Mouse (Mus musculus) forebrain, embryonic 13.5 days (tissue): ENCODE results near the gene Entpd7. TPM values are rescaled to one million over a fixed set of nuclear protein-coding genes. Genes with fewer than 3 reads are reported as not detected.
A peak's percentile ranks its signal among the peaks of the same experiment; 100 is the strongest.

Experiments
- ATAC-seq: fragments of 200-750 bp; cut with Nextera tagmentation; 2 replicates; pipeline ENCODE4 v1.8.0; 2017
- H3K27ac ChIP-seq: fragments of 300-500 bp; sonication (generic); 2 replicates; pipeline ENCODE4 v1.5.1; 2015; ENCODE audit warnings: inconsistent platforms, mild to moderate bottlenecking, moderate library complexity
- H3K27me3 ChIP-seq: fragments of 300-500 bp; sonication (generic); 2 replicates; pipeline ENCODE4 v1.6.1; 2015; ENCODE audit warnings: mild to moderate bottlenecking, inconsistent platforms
- H3K36me3 ChIP-seq: fragments of 300-500 bp; sonication (generic); 2 replicates; pipeline ENCODE4 v1.6.1; 2015; ENCODE audit warnings: mild to moderate bottlenecking, inconsistent platforms; ENCODE audit not compliant: poor library complexity, severe bottlenecking
- H3K4me1 ChIP-seq: fragments of 300-500 bp; sonication (generic); 2 replicates; pipeline ENCODE4 v1.6.1; 2015; ENCODE audit warnings: inconsistent platforms
- H3K4me2 ChIP-seq: fragments of 300-500 bp; sonication (generic); 2 replicates; pipeline ENCODE4 v1.6.1; 2015; ENCODE audit warnings: inconsistent platforms, mild to moderate bottlenecking, moderate library complexity
- H3K4me3 ChIP-seq: fragments of 300-500 bp; sonication (generic); 2 replicates; pipeline ENCODE4 v1.5.1; 2015; ENCODE audit warnings: mild to moderate bottlenecking, inconsistent platforms
- H3K9ac ChIP-seq: fragments of 300-500 bp; sonication (generic); 2 replicates; pipeline ENCODE4 v1.6.1; 2015; ENCODE audit warnings: mild to moderate bottlenecking, inconsistent platforms
- H3K9me3 ChIP-seq: fragments of 300-500 bp; sonication (generic); replicated peaks from 2 replicates; pipeline ENCODE4 v1.6.1; 2016; ENCODE audit warnings: inconsistent platforms
- WGBS: fragments of 180-500 bp; shearing (Covaris S2); methylation state at CpG from one replicate; pipeline ENCODE4 v1.1.7; 2015; 5-methylcytosine and 5-hydroxymethylcytosine counted together
- polyA plus RNA-seq: library from polyadenylated mRNA; unstranded; fragments of >200 nt; fragmentation: Nextera tagmentation; extraction: Ambion mirVana; gene quantifications from 2 replicates; pipeline ENCODE4 v1.2.1, GENCODE M21; 2015

The Entpd7 gene
- polyA plus RNA-seq, 1 experiment from 2014 or later, result 7.4 TPM

DNA sequence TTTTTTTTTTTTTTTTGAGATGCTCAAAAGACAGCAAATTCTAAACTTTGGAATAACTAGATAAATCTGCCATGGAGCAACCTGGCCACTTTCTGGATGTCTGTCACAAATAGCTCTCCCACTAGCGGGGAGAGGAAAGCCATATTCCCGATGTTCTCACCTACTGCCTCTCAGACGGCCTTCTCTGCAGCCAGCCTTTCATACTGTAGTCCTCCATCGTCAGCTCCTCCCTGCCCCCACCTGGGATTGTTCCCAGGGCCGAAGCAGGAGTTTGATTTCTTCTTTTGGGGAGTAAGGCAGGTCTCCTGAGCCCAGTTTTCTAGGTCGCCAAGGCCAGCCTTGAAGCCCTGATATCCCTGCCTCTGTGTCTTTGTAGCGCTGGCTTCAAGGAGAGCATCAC is 41.7 kb downstream of the Entpd7 start:
- ATAC-seq, result no peak
- peaks cover 52% of the 10 kb centered on the region for H3K36me3 ChIP-seq
- no peaks in the 10 kb centered on the region for H3K27me3 ChIP-seq
- no peaks in the 10 kb centered on the region for H3K4me1 ChIP-seq
- H3K9ac ChIP-seq, result no peak overlapping the region
- no peak overlapping the region for H3K4me2 ChIP-seq
- WGBS, result 67% methylated on average over 7 of the region's 7 CpGs
- H3K27ac ChIP-seq, result no peak overlapping the region
- no peak overlapping the region for H3K4me3 ChIP-seq
- H3K9me3 ChIP-seq, result no peaks in the 10 kb centered on the region

DNA sequence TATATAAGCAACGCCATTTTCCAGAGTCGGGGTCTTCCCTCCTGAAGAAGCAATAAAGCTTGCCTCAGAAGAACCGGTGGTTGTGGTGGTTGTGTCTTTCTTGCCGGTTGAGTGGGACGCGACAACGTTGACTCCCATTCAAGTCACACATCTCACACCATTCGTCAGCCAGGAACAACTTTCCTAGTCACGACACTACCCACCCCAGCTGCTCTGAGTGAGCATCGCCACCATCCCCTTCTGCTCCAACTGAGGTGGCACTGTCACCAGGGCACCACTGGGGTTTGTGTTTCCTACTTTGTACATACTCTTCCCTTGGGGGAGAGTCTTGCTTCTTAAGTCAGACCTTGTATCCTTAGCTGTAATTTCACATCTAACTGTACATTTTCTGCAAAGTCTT is 48.9 kb downstream of the Entpd7 start:
- H3K4me3 ChIP-seq, result no peak overlapping the region
- 96% methylated on average over 10 of the region's 10 CpGs for WGBS
- no peak for ATAC-seq
- no peak overlapping the region for H3K27ac ChIP-seq
- no peaks in the 10 kb centered on the region for H3K27me3 ChIP-seq
- no peak overlapping the region for H3K9ac ChIP-seq
- H3K4me2 ChIP-seq, result no peak overlapping the region
- H3K9me3 ChIP-seq, result no peaks in the 10 kb centered on the region
- peaks cover 87% of the 10 kb centered on the region for H3K36me3 ChIP-seq
- H3K4me1 ChIP-seq, result no peaks in the 10 kb centered on the region

DNA sequence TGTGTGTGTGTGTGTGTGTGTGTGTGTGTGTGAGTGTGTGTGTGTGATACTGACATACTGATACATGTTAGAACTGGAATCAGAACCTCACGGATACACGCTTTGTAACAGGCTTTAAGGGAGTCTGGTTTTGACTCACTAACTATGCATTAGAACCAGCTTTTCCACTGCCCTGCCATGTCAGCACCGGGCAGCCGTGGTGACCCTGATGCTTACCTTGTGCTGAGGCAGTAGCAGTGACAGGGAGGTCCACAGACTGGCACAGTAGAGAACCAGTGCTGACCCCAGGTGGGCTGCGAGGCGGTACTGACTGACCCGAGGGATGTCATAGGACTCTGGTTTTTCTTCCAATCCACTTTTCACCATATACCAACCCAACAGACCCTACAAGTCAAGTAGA is 53.9 kb downstream of the Entpd7 start:
- H3K27ac ChIP-seq, result no peak overlapping the region
- H3K27me3 ChIP-seq, result no peaks in the 10 kb centered on the region
- no peaks in the 10 kb centered on the region for H3K9me3 ChIP-seq
- WGBS, result 94% methylated on average over 7 of the region's 7 CpGs
- H3K4me3 ChIP-seq, result no peak overlapping the region
- H3K36me3 ChIP-seq, result peaks cover 85% of the 10 kb centered on the region
- H3K4me1 ChIP-seq, result no peaks in the 10 kb centered on the region
- H3K4me2 ChIP-seq, result no peak overlapping the region
- ATAC-seq, result no peak
- no peak overlapping the region for H3K9ac ChIP-seq

DNA sequence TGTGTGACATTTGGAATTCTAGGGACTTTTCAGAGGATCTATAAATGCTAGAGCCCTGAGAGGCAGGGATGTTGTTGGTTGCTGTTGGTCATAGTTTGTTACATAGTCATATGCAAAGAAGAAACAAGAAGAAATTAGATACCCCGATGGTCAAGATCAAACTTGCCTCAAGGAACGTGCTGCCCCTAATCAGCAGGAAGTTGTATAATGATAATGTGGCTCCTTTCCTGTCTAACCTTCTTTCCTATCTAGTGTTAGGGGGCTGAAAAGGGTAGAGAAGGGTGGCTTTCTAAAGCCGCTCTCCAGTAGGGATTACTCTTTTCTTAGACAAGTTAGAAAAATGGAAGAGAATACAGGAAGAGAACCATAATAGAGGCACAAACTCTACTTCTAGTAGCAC is 56.3 kb downstream of the Entpd7 start:
- Histone ChIP-seq H3K4me1 (no peaks in the 10 kb centered on the region), H3K4me3 (no peak overlapping the region), H3K9ac (no peak overlapping the region), H3K27ac (no peak overlapping the region), H3K27me3 (no peaks in the 10 kb centered on the region), H3K9me3 (no peaks in the 10 kb centered on the region), H3K36me3 (peaks cover 78% of the 10 kb centered on the region), H3K4me2 (no peak overlapping the region)
- no peak for ATAC-seq
- WGBS, result 96% methylated on average over 3 of the region's 3 CpGs

DNA sequence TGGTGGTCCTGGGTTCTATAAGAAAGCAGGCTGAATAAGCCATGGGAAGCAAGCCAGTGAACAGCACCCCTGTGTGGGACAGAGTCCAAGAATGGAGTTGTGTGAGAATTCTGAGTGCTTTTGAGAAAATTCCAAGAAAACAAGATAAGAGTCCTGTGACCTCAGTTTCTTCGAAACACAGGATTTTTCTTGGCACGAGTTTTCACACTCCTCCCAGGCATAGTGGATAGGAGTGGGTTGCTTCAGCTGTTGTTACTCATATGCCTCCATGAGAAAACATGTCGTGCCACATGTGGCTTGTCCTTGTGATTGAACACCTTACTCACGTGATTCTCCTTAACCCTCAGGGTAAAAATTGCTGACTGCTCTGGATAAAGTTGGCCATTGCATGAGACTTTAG is 58.4 kb downstream of the Entpd7 start:
- Histone ChIP-seq H3K27ac (no peak overlapping the region), H3K9me3 (no peaks in the 10 kb centered on the region), H3K36me3 (peaks cover 62% of the 10 kb centered on the region), H3K27me3 (no peaks in the 10 kb centered on the region), H3K4me3 (no peak overlapping the region), H3K4me2 (no peak overlapping the region), H3K4me1 (peaks cover 8% of the 10 kb centered on the region), H3K9ac (no peak overlapping the region)
- WGBS, result 91% methylated on average over 4 of the region's 4 CpGs
- ATAC-seq, result no peak

DNA sequence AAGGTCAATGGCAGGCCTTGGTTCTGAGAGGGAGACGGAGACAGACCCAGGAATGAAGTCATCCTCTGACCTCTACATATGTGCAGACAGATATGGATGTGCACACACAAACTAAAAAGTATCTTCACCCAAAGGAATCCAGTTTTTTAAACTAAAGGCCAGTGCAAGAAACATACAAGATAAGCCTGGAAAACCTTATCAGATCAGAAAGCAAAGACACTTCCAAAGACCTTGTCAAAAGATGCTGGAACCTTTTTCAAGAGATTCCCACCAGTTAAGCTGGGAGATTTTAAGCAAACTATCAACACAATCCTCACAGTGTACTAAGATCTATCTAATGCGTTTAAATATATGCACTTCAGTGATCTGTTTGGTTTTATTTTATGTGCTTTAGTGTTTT is 60.5 kb downstream of the Entpd7 start:
- H3K4me1 ChIP-seq, result peaks cover 13% of the 10 kb centered on the region
- ATAC-seq, result no peak
- WGBS, result 94% methylated on average over 2 of the region's 2 CpGs

DNA sequence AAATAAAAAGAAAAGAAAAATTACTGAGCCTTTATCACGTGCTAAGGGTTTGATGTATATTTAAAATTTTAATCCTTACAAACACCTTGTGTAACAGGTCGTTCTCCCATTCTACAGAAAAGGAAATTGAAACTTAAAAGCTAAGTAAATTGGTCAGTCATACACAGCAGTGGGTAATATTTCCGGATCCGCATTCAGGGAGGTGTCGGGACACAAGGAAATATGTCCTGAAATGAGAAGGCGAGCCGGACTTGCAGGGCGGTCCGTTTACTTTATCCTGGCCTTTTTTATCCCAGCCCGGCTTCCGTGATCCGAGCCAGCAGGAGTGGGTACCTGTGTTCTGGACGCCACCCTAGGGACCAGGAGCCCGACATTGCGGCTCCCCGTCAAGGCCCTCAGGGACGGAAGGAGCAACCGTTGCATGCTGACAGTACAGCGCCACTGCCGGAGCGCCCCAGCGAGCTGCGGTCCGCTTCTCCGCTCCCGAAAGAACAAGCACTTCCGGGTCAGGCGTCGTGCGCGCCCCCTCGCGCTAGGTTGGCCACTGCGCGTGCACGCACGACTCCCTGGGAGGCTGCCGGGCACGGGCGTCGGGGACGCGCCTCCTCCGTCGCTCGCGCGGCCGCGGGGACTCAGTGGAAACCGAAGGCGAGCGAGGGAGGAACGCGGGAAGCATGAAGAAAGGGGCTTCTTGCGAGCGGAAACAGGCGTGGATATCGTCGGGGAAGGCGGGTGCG is 63.2 kb downstream of the Entpd7 start, which contains the start of the genes Cutc and Cox15:
Gene Cutc, plus strand, starts transcription at position 508 of the 737 bp plus-strand sequence.
Gene Cox15, minus strand, starts transcription at position 512 of the 737 bp plus-strand sequence.
- peak; percentile 93 for ATAC-seq
- peak within 1 kb of the TSS; percentile 95 for H3K27ac ChIP-seq
- peak within 1 kb of the TSS; percentile 70 for H3K4me2 ChIP-seq
- no peaks in the 10 kb centered on the region for H3K9me3 ChIP-seq
- H3K4me3 ChIP-seq, result peak within 1 kb of the TSS; percentile 65
- H3K9ac ChIP-seq, result peak within 1 kb of the TSS; percentile 79
- under 1% methylated on average over 49 of the region's 62 CpGs for WGBS
- H3K4me1 ChIP-seq, result peaks cover 13% of the 10 kb centered on the region
- H3K27me3 ChIP-seq, result no peaks in the 10 kb centered on the region
- peaks cover 22% of the 10 kb centered on the region for H3K36me3 ChIP-seq

More for the DNA sequence above, 60.5 kb downstream of the Entpd7 start:
- no peak overlapping the region for H3K4me3 ChIP-seq
- H3K4me2 ChIP-seq, result no peak overlapping the region
- peaks cover 45% of the 10 kb centered on the region for H3K36me3 ChIP-seq
- H3K9ac ChIP-seq, result no peak overlapping the region
- no peaks in the 10 kb centered on the region for H3K9me3 ChIP-seq
- no peak overlapping the region for H3K27ac ChIP-seq
- H3K27me3 ChIP-seq, result no peaks in the 10 kb centered on the region

DNA sequence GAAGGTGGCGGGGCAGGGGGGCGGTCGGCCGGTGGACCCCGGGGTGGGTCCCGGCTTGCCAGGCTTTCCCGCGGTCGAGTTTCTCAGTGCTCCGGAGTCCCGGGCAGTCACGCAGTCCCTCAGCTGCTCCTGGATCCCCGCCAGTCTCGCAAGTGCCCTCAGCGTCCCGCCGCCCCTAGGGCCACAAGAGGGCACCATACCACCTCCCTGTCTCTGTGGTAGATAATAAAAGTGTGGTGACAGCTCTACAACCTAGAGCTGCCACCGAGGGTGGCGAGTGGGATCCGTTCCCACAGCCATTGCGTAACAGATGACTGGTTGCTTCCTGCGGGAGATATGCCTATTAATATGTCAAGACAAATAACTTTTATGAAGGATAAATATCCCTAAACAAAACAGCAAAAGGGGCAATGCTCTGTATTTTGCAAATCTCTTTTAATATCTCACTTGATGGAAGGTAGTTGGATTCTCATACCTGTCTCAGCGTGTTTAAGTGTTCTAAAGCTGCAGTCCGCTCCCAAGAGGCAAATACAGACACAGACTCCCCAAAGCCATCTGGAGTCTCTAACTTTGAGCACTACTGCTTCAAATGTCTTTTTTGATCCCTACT is 63.9 kb downstream of the Entpd7 start:
- ATAC-seq, result peak; percentile 91; the same call in 1 of the 2 replicates
- H3K27ac ChIP-seq, result peak overlapping the region; percentile 95
- H3K4me2 ChIP-seq, result peak overlapping the region; percentile 70
- H3K4me3 ChIP-seq, result peak overlapping the region; percentile 65
- peaks cover 13% of the 10 kb centered on the region for H3K4me1 ChIP-seq
- peaks cover 15% of the 10 kb centered on the region for H3K36me3 ChIP-seq
- H3K9me3 ChIP-seq, result no peaks in the 10 kb centered on the region
- H3K27me3 ChIP-seq, result no peaks in the 10 kb centered on the region
- WGBS, result 2% methylated on average over 22 of the region's 24 CpGs
- H3K9ac ChIP-seq, result peak overlapping the region; percentile 79

DNA sequence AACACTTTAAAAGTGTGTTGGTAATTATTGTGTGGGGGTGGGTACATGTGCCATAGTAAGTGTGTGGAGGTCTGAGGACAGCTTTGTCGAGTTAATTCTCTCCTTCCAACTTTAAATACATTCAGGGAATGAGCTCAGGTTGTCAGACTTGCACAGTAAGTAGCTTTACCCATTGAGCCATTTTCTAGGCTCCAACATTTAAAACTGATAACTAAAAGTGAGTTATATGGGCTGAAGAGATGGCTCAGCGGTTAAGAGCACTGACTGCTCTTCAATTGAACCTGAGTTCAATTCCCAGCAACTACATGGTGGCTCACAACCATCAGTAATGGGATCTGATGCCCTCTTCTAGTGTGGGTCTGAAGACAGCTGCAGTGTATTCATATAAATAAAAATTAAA is 64.8 kb downstream of the Entpd7 start:
- peaks cover 13% of the 10 kb centered on the region for H3K4me1 ChIP-seq
- peaks cover 6% of the 10 kb centered on the region for H3K36me3 ChIP-seq
- no peak overlapping the region for H3K9ac ChIP-seq
- H3K4me3 ChIP-seq, result no peak overlapping the region
- no peak overlapping the region for H3K27ac ChIP-seq
- no peaks in the 10 kb centered on the region for H3K27me3 ChIP-seq
- 74% methylated on average over 2 of the region's 2 CpGs for WGBS
- H3K4me2 ChIP-seq, result no peak overlapping the region
- H3K9me3 ChIP-seq, result no peaks in the 10 kb centered on the region
- no peak for ATAC-seq

DNA sequence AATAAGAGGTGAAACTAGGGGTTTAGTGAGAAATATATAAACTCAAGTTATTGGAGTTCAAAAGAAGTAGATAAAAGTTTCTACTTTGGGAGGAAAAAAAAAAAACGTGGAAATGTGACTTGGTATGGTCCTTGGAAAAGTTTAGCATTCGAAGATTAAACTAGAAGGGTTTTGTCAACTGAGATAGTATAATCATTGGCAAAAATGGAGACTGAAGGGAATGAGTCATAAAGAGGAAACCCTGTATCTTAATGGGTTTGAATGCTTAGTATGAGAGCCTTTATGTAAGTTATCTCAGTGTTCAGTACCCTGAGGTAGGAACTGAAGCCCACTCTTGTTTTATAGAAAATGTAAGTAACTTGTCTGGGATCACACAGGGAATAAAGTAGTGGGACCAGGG is 65.4 kb downstream of the Entpd7 start:
- no peak for ATAC-seq
- peaks cover 5% of the 10 kb centered on the region for H3K36me3 ChIP-seq
- WGBS, result 66% methylated on average over 2 of the region's 2 CpGs
- H3K27ac ChIP-seq, result no peak overlapping the region
- no peaks in the 10 kb centered on the region for H3K27me3 ChIP-seq
- no peak overlapping the region for H3K9ac ChIP-seq
- no peak overlapping the region for H3K4me2 ChIP-seq
- peaks cover 13% of the 10 kb centered on the region for H3K4me1 ChIP-seq
- no peak overlapping the region for H3K4me3 ChIP-seq
- H3K9me3 ChIP-seq, result no peaks in the 10 kb centered on the region

DNA sequence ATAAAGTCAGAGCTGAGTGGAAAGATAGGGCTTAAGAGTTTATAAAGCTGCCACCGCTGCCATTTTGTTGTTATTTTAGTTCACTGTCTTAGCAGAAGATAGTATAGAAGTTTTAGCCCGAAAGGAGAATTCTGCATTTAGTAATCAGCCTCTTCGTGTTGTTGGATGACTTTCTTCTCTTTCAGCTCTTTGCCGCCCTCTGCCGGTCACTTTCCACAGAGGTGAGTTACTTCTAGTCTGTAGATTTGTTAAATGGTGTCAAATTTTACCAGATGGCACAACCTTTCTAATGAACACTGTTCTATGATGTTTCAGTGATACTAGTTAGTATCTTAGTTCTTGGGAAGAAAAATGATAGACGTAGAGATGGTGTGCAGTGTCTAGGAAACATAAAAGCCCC is 71.0 kb downstream of the Entpd7 start:
- Histone ChIP-seq H3K4me3 (no peak overlapping the region), H3K36me3 (no peaks in the 10 kb centered on the region), H3K4me1 (no peaks in the 10 kb centered on the region), H3K9ac (no peak overlapping the region), H3K9me3 (no peaks in the 10 kb centered on the region), H3K27ac (no peak overlapping the region), H3K4me2 (no peak overlapping the region), H3K27me3 (no peaks in the 10 kb centered on the region)
- ATAC-seq, result no peak
- 23% methylated on average over 6 of the region's 6 CpGs for WGBS

DNA sequence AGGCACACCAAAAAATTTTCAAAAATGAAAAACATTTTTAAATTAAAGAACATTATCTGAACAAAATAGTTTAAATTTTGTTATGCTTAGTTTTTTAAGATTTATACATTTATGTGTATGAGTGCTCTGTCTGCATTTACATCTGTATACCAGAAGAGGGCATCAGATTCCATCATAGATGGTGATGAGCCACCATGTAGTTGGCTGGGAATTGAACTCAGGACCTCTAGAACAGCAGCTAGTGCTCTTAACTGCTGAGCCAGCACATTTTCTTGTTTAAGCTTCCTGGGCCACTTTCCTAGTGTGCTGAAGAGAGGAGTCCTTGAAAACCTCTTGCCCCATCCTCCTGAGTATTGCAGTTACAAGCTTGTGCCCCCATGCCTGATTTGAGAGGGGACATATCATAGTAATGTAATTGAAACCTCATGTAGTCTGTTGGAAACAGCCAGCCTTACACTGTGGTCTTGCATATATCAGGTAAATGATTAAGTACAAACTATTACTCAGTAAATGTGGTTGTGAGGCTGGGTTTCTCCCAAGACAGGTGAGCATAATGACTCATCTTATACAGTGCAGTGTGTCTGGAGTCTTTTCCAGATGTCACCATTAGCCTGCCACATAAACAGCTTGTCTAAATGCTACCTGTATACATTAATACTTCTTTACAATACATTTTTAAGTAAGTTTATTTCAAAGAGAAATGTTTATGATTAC is 72.2 kb downstream of the Entpd7 start:
- Histone ChIP-seq H3K36me3 (no peaks in the 10 kb centered on the region), H3K4me1 (no peaks in the 10 kb centered on the region), H3K27me3 (no peaks in the 10 kb centered on the region), H3K4me3 (no peak overlapping the region), H3K9ac (no peak overlapping the region), H3K4me2 (no peak overlapping the region), H3K9me3 (no peaks in the 10 kb centered on the region), H3K27ac (no peak overlapping the region)
- ATAC-seq, result no peak
